Comparison of ENCODE assay signal across 7 mouse cellular contexts in the genomic region with DNA sequence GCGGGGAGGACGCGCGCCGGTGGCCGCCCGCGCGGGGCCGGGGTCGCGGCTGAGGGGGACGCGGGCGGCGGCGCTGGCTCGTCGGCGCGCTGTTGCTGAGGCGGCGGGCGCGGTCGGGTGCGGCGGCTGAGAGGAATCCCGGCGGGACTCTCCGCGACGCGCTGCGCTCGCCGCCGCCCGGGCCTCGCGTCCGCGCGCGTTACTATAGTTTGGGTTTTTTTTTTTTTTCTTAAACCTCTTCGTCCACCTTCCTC. TPM values are rescaled to one million over a fixed set of nuclear protein-coding genes. Genes with fewer than 3 reads are reported as not detected.
A peak's percentile ranks its signal among the peaks of the same experiment; 100 is the strongest.
DNase-seq lines count a peak whose midpoint lies in the region; ATAC-seq and TF ChIP-seq lines count a peak whose summit lies in the region.

No protein-coding gene starts in this region.

- TF ChIP-seq CTCF in lung, embryonic 14.5 days (IDR thresholded peaks at IDR 0.05; ENCODE audit: low read depth) = no peak

- peak overlapping the region; percentile 60 for H3K4me2 ChIP-seq in lung, embryonic 14.5 days
- H3K4me2 ChIP-seq in embryonic facial prominence, embryonic 15.5 days (replicated peaks) = peak overlapping the region; percentile 52
- H3K4me2 ChIP-seq in intestine, embryonic 14.5 days (ENCODE audit: low read length) = peak overlapping the region; percentile 62
- H3K4me2 ChIP-seq in neural tube, embryonic 13.5 days = peak overlapping the region; percentile 63; the same call in 1 of the 2 replicates

- 1% methylated on average over 25 of the region's 46 CpGs for WGBS in lung, embryonic 14.5 days
- WGBS in embryonic facial prominence, embryonic 15.5 days = under 1% methylated on average over 37 of the region's 46 CpGs
- 0% methylated on average over 13 of the region's 46 CpGs for WGBS in intestine, embryonic 14.5 days
- WGBS in neural tube, embryonic 13.5 days = 0% methylated on average over 25 of the region's 46 CpGs

- no peaks in the 10 kb centered on the region for H3K27me3 ChIP-seq in lung, embryonic 14.5 days (ENCODE audit: insufficient read depth, low read length)
- no peaks in the 10 kb centered on the region for H3K27me3 ChIP-seq in embryonic facial prominence, embryonic 15.5 days
- H3K27me3 ChIP-seq in intestine, embryonic 14.5 days (replicated peaks; ENCODE audit: control insufficient read depth, insufficient read depth, low read length) = no peaks in the 10 kb centered on the region
- no peaks in the 10 kb centered on the region for H3K27me3 ChIP-seq in neural tube, embryonic 13.5 days

- H3K4me3 ChIP-seq in lung, embryonic 14.5 days (ENCODE audit: low read depth, low read length) = peak overlapping the region; percentile 85
- H3K4me3 ChIP-seq in embryonic facial prominence, embryonic 15.5 days (replicated peaks) = peak overlapping the region; percentile 89
- H3K4me3 ChIP-seq in intestine, embryonic 14.5 days (ENCODE audit: low read depth, low read length) = peak overlapping the region; percentile 88
- H3K4me3 ChIP-seq in neural tube, embryonic 13.5 days = peak overlapping the region; percentile 94

- no peak for ATAC-seq in lung, embryonic 14.5 days (ENCODE audit: insufficient read depth)
- ATAC-seq in embryonic facial prominence, embryonic 15.5 days (ENCODE audit: insufficient number of reproducible peaks, low FRiP score, low TSS enrichment, low read depth) = no peak
- no peak for ATAC-seq in intestine, embryonic 14.5 days (replicated peaks; ENCODE audit: low FRiP score, low TSS enrichment, low read depth)
- ATAC-seq in neural tube, embryonic 13.5 days (ENCODE audit: low read depth) = no peak

- peak overlapping the region; percentile 99 for H3K27ac ChIP-seq in lung, embryonic 14.5 days (ENCODE audit: low read depth)
- H3K27ac ChIP-seq in embryonic facial prominence, embryonic 15.5 days (replicated peaks) = peak overlapping the region; percentile 99
- H3K27ac ChIP-seq in intestine, embryonic 14.5 days (ENCODE audit: low read depth) = peak overlapping the region; percentile 97
- H3K27ac ChIP-seq in neural tube, embryonic 13.5 days (replicated peaks) = peak overlapping the region; percentile 99

- H3K36me3 ChIP-seq in lung, embryonic 14.5 days (ENCODE audit: insufficient read depth) = no peaks in the 10 kb centered on the region
- H3K36me3 ChIP-seq in embryonic facial prominence, embryonic 15.5 days = no peaks in the 10 kb centered on the region
- H3K36me3 ChIP-seq in intestine, embryonic 14.5 days (ENCODE audit: control insufficient read depth, insufficient read depth, low read length) = no peaks in the 10 kb centered on the region
- no peaks in the 10 kb centered on the region for H3K36me3 ChIP-seq in neural tube, embryonic 13.5 days

- no peak for DNase-seq in lung, embryonic 14.5 days
- no peak for DNase-seq in lung, postnatal 36 days
- no peak for DNase-seq in intestine, embryonic 14.5 days (ENCODE audit: low spot score)
- no peak for DNase-seq in urinary bladder, adult 2 months (ENCODE audit: low spot score)
- DNase-seq in thymus, adult 18-20 months = no peak

- H3K9ac ChIP-seq in lung, embryonic 14.5 days = peak overlapping the region; percentile 99
- H3K9ac ChIP-seq in embryonic facial prominence, embryonic 15.5 days = peak overlapping the region; percentile 87
- peak overlapping the region; percentile 96 for H3K9ac ChIP-seq in intestine, embryonic 14.5 days (ENCODE audit: low read length)
- H3K9ac ChIP-seq in neural tube, embryonic 13.5 days = peak overlapping the region; percentile 100

- H3K9me3 ChIP-seq in lung, embryonic 14.5 days (ENCODE audit: low read depth, low read length) = no peaks in the 10 kb centered on the region
- H3K9me3 ChIP-seq in embryonic facial prominence, embryonic 15.5 days (replicated peaks) = no peaks in the 10 kb centered on the region
- no peaks in the 10 kb centered on the region for H3K9me3 ChIP-seq in intestine, embryonic 14.5 days (ENCODE audit: control insufficient read depth, low read length)
- no peaks in the 10 kb centered on the region for H3K9me3 ChIP-seq in neural tube, embryonic 13.5 days

- H3K4me1 ChIP-seq in lung, embryonic 14.5 days (ENCODE audit: insufficient read depth) = peaks cover 11% of the 10 kb centered on the region
- H3K4me1 ChIP-seq in embryonic facial prominence, embryonic 15.5 days = peaks cover 6% of the 10 kb centered on the region; the same call in 1 of the 2 replicates
- peaks cover 10% of the 10 kb centered on the region for H3K4me1 ChIP-seq in intestine, embryonic 14.5 days (replicated peaks; ENCODE audit: control insufficient read depth, insufficient read depth, low read length)
- H3K4me1 ChIP-seq in neural tube, embryonic 13.5 days (replicated peaks) = peaks cover 41% of the 10 kb centered on the region

RNA-seq across cellular contexts. Expression of gene Qk, which starts 0.3 kb away (rescaled TPM):
- polyA plus RNA-seq in lung, embryonic 14.5 days (2014; fragmentation: Nextera tagmentation; extraction: Ambion mirVana) = 49.7 and 50.0 TPM in 2 replicates
- 27.4 and 29.2 TPM in 2 replicates for polyA plus RNA-seq in embryonic facial prominence, embryonic 15.5 days (2015; fragmentation: Nextera tagmentation; extraction: Ambion mirVana)
- 23.1 and 26.8 TPM in 2 replicates for polyA plus RNA-seq in intestine, embryonic 14.5 days (2014; fragmentation: Nextera tagmentation; extraction: Ambion mirVana)
- polyA plus RNA-seq in neural tube, embryonic 13.5 days (2015; fragmentation: Nextera tagmentation; extraction: Ambion mirVana) = 45.6 and 48.1 TPM in 2 replicates
- 74.0 and 86.9 TPM in 2 replicates for polyA plus RNA-seq in urinary bladder, adult 2 months (2012; rRNA removed)
